Mouse (Mus musculus) neural tube, embryonic 11.5 days (tissue): ENCODE results near the gene Ncf2. TPM values are rescaled to one million over a fixed set of nuclear protein-coding genes. Genes with fewer than 3 reads are reported as not detected.

ENCODE experiments used
- ATAC-seq: fragments of 200-750 bp; cut with Nextera tagmentation; 2 replicates; pipeline ENCODE4 v1.8.0; 2017; ENCODE audit warnings: moderate number of reproducible peaks, mild to moderate bottlenecking, moderate TSS enrichment, moderate library complexity; ENCODE audit not compliant: insufficient read depth, low FRiP score, low TSS enrichment
- DNase-seq: peaks from one replicate; pipeline ENCODE4 v3.0.0-alpha.2; 2015; ENCODE audit warnings: low spot score
- H3K27ac ChIP-seq: fragments of 300-500 bp; sonication (generic); 2 replicates; pipeline ENCODE4 v1.5.1; 2014; ENCODE audit warnings: low read depth, mild to moderate bottlenecking, low read length
- H3K27me3 ChIP-seq: fragments of 300-500 bp; sonication (generic); 2 replicates; pipeline ENCODE4 v1.6.1; 2014; ENCODE audit warnings: mild to moderate bottlenecking, low read length, mixed read lengths; ENCODE audit not compliant: control insufficient read depth, insufficient read depth
- H3K36me3 ChIP-seq: fragments of 300-500 bp; sonication (generic); 2 replicates; pipeline ENCODE4 v1.6.1; 2014; ENCODE audit warnings: mild to moderate bottlenecking, low read length, moderate library complexity, mixed read lengths; ENCODE audit not compliant: control insufficient read depth, insufficient read depth
- H3K4me1 ChIP-seq: fragments of 300-500 bp; sonication (generic); 2 replicates; pipeline ENCODE4 v1.6.1; 2014; ENCODE audit warnings: low read length, mixed read lengths; ENCODE audit not compliant: control insufficient read depth, insufficient read depth
- H3K4me2 ChIP-seq: fragments of 300-500 bp; sonication (generic); 2 replicates; pipeline ENCODE4 v1.6.1; 2014; ENCODE audit warnings: low read depth, mild to moderate bottlenecking, moderate library complexity
- H3K4me3 ChIP-seq: fragments of 300-500 bp; sonication (generic); 2 replicates; pipeline ENCODE4 v1.5.1; 2014; ENCODE audit warnings: low read depth, low read length
- H3K9ac ChIP-seq: fragments of 300-500 bp; sonication (generic); 2 replicates; pipeline ENCODE4 v1.6.1; 2014; ENCODE audit warnings: mild to moderate bottlenecking, low read length
- H3K9me3 ChIP-seq: fragments of 300-500 bp; sonication (generic); 2 replicates; pipeline ENCODE4 v1.6.1; 2016; ENCODE audit warnings: low read length; ENCODE audit not compliant: control insufficient read depth
- WGBS: fragments of 180-500 bp; shearing (Covaris S2); extraction: QIAGEN DNeasy Blood & Tissue Kit; methylation state at CpG from one replicate; pipeline ENCODE4 v1.1.7; 2014; 5-methylcytosine and 5-hydroxymethylcytosine counted together
- polyA plus RNA-seq: library from polyadenylated mRNA; unstranded; fragments of >200 nt; fragmentation: Nextera tagmentation; extraction: Ambion mirVana; gene quantifications from 2 replicates; pipeline ENCODE4 v1.2.1, GENCODE M21; 2014

The Ncf2 gene
- polyA plus RNA-seq, 1 experiment from 2014 or later: 3.8 TPM

DNA sequence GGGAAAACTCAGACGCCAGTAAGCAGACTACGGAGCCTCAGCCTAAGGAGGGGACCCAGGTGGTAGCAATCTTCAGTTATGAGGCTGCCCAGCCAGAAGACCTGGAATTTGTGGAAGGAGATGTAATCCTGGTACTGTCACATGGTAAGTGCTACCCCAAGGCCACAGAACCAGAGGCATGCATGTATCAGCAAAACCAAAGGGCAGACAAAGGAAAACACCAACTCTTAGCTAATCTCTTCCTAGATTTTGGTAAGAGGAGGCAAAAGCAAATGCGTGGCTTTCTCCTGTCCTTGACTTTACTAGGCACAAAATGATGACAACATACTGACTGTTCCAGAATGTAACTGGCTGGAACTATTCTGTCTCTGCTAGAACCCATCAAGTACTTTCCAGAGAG, 35.1 kb downstream of the Ncf2 start:
- no peak overlapping the region for H3K4me3 ChIP-seq
- 95% methylated on average over 3 of the region's 3 CpGs for WGBS
- no peaks in the 10 kb centered on the region for H3K4me1 ChIP-seq
- ATAC-seq (no peak), DNase-seq (no peak)
- no peak overlapping the region for H3K27ac ChIP-seq
- H3K9me3 ChIP-seq: no peaks in the 10 kb centered on the region
- no peak overlapping the region for H3K4me2 ChIP-seq
- H3K9ac ChIP-seq: no peak overlapping the region
- peaks cover 5% of the 10 kb centered on the region for H3K36me3 ChIP-seq
- H3K27me3 ChIP-seq: no peaks in the 10 kb centered on the region

DNA sequence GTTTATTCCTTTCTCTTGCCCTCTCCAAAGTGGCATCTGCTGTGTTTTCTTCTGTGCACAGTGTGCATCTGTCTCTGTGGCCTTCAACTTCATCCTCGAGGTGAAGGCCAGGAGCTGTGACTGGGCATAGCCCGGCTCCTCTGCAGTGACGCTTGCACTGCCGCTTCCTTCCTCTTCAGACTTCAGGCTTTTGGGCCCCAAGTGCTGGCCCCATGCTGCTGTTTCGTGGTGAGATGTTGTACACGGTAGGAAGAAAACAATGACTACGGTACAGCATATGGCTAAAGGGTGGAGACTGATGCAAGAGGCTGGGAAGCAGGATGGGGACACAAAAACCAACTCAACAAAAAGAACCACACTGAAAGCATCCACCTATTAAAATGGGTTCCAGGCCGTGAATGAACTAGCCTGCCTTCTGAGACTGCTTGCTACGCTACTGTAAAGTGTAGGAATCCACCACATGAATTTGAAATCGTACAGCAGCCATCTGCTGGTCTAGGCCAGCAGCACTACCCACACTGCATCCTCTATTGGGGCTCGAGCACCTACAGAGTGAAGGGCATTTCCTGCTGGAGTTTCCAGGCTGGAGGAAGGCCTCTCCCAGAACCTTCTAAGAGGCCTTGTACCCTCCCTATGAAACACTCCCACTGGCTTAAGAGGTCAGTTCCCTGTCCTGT, 38.2 kb downstream of the Ncf2 start:
- no peak for DNase-seq
- Histone ChIP-seq H3K4me3 (no peak overlapping the region), H3K4me2 (no peak overlapping the region), H3K27me3 (no peaks in the 10 kb centered on the region), H3K4me1 (no peaks in the 10 kb centered on the region), H3K27ac (no peak overlapping the region), H3K9me3 (no peaks in the 10 kb centered on the region), H3K36me3 (peaks cover 6% of the 10 kb centered on the region), H3K9ac (no peak overlapping the region)
- 80% methylated on average over 11 of the region's 11 CpGs for WGBS
- ATAC-seq: no peak

DNA sequence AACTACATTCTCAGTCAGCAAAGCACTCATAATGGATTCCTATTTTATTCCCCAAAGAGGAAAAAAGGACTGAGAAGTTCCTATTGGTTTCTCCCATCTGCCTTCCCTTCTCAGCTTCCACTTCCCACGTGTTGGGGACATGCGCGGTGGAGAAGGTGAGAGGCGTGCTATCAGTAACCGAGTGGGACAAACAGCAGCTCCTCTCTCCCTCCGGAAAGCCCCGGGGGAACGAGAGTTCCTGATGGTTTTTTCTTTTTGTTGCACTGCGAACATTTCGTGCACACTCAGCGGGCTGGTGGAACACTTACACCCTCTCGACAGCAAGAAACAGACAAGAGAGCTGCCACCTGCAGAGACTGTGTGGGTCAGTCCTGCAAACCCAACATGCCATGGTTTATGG, 38.8 kb downstream of the Ncf2 start:
- Histone ChIP-seq H3K4me3 (no peak overlapping the region), H3K4me2 (no peak overlapping the region), H3K9me3 (no peaks in the 10 kb centered on the region), H3K36me3 (peaks cover 9% of the 10 kb centered on the region), H3K27me3 (no peaks in the 10 kb centered on the region), H3K27ac (no peak overlapping the region), H3K4me1 (no peaks in the 10 kb centered on the region), H3K9ac (no peak overlapping the region)
- 87% methylated on average over 12 of the region's 12 CpGs for WGBS
- ATAC-seq (no peak), DNase-seq (no peak)

DNA sequence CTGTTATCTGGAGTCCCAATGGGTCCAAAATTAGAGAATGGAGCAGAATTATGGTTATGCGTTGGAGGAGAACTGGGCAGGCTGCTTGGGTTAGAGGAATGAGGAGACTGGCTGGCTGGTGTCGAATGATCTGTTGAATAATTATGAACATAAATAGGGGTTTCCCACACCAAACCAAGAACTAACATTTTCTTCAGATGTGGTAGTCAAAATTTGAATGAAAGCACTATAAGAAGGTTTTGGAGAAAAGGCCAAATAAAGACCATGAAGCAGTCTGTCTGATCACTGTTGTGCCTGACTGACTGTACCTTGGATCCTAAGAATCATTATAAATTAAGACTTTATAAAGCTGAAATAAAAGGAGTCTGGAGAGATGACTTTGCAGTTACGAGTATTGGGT, 40.3 kb downstream of the Ncf2 start:
- Histone ChIP-seq H3K4me3 (no peak overlapping the region), H3K4me2 (no peak overlapping the region), H3K9me3 (no peaks in the 10 kb centered on the region), H3K36me3 (peaks cover 14% of the 10 kb centered on the region), H3K27ac (no peak overlapping the region), H3K9ac (no peak overlapping the region), H3K4me1 (no peaks in the 10 kb centered on the region), H3K27me3 (no peaks in the 10 kb centered on the region)
- ATAC-seq (no peak), DNase-seq (no peak)
- 95% methylated on average over 3 of the region's 3 CpGs for WGBS

DNA sequence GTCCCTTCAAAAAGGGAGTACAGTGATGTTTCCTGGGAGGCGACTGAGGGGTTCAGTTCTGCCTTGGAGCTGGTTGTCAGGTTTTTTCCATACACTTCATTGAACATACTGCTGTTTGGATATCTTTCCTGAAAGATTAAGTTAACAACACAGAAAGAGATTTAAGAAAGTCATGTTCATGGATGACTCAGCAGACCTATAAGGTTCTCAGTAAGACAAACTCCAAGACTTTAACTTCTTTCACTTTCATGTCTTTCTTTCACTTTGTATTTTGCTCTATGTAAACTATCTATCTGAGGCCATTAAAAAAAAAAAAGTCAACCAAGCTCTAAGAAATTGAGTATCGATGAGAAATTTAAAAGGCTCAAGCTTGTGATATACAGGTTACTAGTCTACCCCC, 41.1 kb downstream of the Ncf2 start:
- Histone ChIP-seq H3K36me3 (peaks cover 18% of the 10 kb centered on the region), H3K4me2 (no peak overlapping the region), H3K27me3 (no peaks in the 10 kb centered on the region), H3K4me3 (no peak overlapping the region), H3K27ac (no peak overlapping the region), H3K4me1 (no peaks in the 10 kb centered on the region), H3K9ac (no peak overlapping the region), H3K9me3 (no peaks in the 10 kb centered on the region)
- ATAC-seq: no peak
- WGBS: 94% methylated on average over 2 of the region's 2 CpGs
- no peak for DNase-seq

DNA sequence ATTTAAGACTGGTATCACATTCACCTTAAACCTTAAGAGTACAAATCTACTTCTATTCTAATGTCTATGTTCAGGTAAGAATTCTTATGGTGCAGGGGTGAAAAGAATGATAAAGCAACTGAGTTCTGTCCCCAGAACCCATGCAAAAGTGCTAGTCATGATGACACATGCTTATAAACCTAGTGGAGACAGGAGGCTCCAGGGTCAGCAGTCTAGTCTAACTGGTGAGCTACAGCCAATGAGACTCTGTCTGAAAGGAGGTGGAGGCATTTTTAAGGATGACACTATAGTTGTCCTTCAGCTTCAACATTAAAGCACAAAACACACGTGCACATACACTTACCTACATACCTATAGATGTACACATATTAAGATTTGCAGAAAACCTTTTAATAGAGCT, 44.6 kb downstream of the Ncf2 start:
- no peaks in the 10 kb centered on the region for H3K9me3 ChIP-seq
- no peak overlapping the region for H3K9ac ChIP-seq
- no peak for ATAC-seq
- H3K4me2 ChIP-seq: no peak overlapping the region
- no peak overlapping the region for H3K27ac ChIP-seq
- H3K4me3 ChIP-seq: no peak overlapping the region
- H3K4me1 ChIP-seq: no peaks in the 10 kb centered on the region
- H3K27me3 ChIP-seq: no peaks in the 10 kb centered on the region
- DNase-seq: no peak
- peaks cover 25% of the 10 kb centered on the region for H3K36me3 ChIP-seq
- 88% methylated on average over 1 of the region's 1 CpGs for WGBS

DNA sequence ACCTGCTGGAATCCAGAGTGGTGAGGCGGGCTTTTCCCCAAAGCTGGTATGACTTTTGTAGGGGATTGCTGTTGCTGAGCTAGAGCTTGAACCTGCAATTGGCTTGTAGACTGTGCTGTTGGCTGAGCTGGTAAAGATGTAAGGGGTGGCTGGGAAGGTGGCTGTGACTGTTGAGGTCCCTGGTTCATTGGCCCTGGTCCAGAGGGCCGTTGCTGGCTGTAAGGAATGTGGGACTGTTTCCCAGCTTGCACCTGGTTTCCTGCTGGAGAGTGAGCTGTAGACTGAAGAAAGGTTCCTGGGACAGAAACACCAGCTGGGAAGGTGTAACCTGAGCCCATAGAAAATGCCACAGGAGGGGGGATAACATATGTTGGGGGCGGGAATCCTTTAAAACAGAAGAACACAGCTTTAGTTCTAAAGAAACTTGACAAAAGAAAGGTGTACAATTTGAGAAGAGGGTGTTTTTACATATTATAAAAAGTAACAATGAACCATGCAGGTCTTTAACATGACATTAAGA, 45.3 kb downstream of the Ncf2 start:
- Histone ChIP-seq H3K9me3 (no peaks in the 10 kb centered on the region), H3K4me2 (no peak overlapping the region), H3K27ac (no peak overlapping the region), H3K4me1 (no peaks in the 10 kb centered on the region), H3K4me3 (no peak overlapping the region), H3K27me3 (no peaks in the 10 kb centered on the region), H3K9ac (no peak overlapping the region), H3K36me3 (peaks cover 20% of the 10 kb centered on the region)
- ATAC-seq: no peak
- WGBS: 80% methylated on average over 3 of the region's 3 CpGs
- DNase-seq: no peak

DNA sequence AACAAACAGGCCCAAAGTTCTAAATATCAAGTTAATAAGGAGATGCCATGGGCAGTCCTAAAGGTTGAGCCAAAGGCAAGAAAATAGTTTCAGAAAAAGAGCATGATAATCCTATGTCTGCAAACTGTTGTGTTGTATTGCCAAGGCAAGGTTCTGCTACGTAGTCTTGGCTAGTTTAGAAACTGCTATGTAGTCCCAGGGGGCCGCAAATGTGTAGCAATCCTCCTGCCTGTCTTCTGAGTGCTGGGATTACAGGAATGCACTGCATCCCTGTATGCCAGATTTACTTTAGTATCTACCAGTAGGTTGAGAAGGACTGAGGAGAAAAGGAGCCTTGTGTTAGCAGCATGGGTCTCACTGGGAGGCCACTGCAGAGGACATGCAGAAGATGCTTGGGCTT, 46.9 kb downstream of the Ncf2 start:
- Histone ChIP-seq H3K27ac (no peak overlapping the region), H3K4me1 (no peaks in the 10 kb centered on the region), H3K9me3 (no peaks in the 10 kb centered on the region), H3K36me3 (peaks cover 20% of the 10 kb centered on the region), H3K9ac (no peak overlapping the region), H3K4me3 (no peak overlapping the region), H3K4me2 (no peak overlapping the region), H3K27me3 (no peaks in the 10 kb centered on the region)
- ATAC-seq: no peak
- WGBS: 98% methylated on average over 2 of the region's 2 CpGs
- DNase-seq: no peak

DNA sequence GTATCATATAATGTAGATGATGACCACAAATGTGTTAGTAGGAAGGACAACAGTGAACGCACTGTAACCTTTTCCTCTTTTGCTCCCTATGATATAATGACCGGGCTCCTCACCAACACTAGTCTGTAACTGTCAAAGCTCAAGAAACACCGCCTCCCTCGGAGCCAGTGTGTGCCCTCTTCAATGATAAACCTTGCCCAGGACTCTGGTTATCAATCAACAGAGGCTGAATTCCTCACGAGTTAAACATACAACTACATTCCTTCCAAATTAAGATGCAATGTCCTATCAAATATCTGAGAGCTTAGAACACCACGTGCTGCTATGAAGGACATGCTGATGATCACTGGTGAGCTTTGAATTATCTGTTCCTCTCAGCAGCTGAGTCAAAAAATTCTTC, 69.9 kb downstream of the Ncf2 start:
- Histone ChIP-seq H3K4me2 (no peak overlapping the region), H3K9me3 (no peaks in the 10 kb centered on the region), H3K36me3 (no peaks in the 10 kb centered on the region), H3K4me3 (no peak overlapping the region), H3K4me1 (peaks cover 4% of the 10 kb centered on the region), H3K27me3 (no peaks in the 10 kb centered on the region), H3K9ac (no peak overlapping the region), H3K27ac (no peak overlapping the region)
- ATAC-seq (no peak), DNase-seq (no peak)
- 95% methylated on average over 6 of the region's 6 CpGs for WGBS
